Mouse (Mus musculus) adrenal gland, adult 18-20 months (tissue): ENCODE data around the gene Cyp4f16. TPM values are rescaled to one million over a fixed set of nuclear protein-coding genes. Genes with fewer than 3 reads are reported as not detected.
"Not testable (repeated sequence)": the region's sequence is repeated elsewhere in the genome, so short reads cannot be mapped to it uniquely, and the experiment has no call there.

Experiments
- DNase-seq, 2 experiments: peaks; one replicate each; pipeline ENCODE4 v3.0.0; 2021 to 2022; ENCODE audit warnings: low spot score in 2 of 2
- total RNA-seq, 2 experiments: library from RNA; stranded (reverse); gene quantifications; 1 replicate in 1 of 2; 2 replicates in 1 of 2; pipeline ENCODE4 v1.2.3; 2021

Cyp4f16 gene
- total RNA-seq, 2 experiments from 2014 or later = 9.9 to 10.5 TPM

GRCm38 (mm10) chr17:32544792-32545191 lies 8.4 kb downstream of the Cyp4f16 start:
- DNase-seq = not testable (repeated sequence)

DNA sequence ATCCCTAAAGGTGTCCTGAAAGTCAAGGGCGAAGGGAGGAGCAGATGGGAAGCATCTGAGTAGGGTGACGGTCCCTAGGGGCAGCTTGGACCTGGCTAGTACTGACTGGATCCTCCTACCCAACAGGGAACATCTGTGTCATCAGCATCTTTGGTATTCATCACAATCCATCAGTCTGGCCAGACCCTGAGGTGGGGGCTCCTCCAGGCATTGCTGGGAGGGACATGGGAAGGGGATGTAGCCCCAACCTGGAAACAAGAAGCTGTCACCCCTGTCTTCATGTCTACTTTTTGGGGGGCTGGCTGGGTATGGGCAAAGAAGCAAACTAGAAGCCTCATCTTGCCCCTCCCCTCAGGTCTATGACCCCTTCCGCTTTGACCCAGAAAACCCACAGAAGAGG lies 14.0 kb downstream of the Cyp4f16 start:
- not testable (repeated sequence) for DNase-seq

DNA sequence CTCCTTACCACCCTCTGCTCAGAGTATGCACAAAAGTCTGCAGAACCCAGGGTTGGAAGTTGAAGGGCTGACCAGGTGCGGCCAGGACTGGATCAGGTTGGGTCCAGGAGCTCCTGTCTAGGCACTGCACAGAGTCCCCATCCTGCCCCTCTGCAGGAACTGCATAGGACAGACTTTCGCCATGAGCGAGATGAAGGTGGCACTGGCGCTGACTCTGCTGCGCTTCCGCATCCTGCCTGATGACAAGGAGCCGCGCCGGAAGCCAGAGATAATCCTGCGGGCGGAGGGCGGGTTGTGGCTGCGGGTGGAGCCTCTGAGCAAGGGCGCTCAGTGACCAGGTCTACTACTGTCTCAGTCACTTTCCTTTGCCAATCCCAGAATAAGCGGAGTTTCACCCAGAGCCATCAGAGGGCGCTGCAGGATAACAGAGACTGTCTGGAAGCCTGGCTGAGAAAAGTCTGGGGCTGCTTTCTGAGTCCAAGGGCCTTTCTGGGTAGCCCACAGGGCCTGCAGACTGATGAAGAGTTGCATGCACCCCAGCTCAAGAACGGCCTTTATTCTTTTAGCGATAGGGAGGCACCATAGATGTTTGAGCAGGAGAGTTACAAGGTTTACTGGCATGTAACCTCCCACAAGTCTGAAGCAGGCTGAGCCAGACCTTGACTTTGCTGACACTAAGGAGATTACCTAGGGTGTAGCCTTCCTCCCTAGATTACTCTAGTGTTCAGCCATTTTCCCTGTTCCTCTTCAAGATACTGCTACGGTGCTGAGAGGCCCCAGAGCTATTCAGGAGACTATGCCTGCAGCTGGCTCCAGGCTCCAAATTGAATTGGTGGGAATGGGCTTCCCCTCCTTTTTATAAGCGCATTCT lies 14.8 kb downstream of the Cyp4f16 start:
- DNase-seq = peak; percentile 70

DNA sequence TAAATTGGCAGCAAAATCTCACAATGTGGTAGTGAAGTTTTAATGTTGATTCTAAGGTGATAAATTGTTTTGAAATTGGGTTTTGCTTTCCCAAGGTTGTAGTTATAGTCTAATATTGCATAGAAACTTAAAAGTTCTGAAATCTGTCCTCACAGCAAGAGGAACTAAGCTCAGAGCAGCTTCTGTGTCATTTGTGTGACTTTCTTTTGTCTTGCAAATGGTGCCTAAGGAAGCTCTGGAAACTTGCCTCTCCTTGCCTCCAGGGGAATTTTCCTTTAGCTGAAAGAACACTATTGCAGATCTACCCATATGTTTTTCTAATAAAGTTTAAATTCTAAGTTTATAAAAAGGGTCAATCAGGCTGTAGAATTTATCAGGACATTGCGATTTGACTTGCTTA lies 16.7 kb downstream of the Cyp4f16 start:
- not testable (repeated sequence) for DNase-seq

GRCm38 (mm10) chr17:32554368-32554767 lies 18.0 kb downstream of the Cyp4f16 start:
- not testable (repeated sequence) for DNase-seq

DNA sequence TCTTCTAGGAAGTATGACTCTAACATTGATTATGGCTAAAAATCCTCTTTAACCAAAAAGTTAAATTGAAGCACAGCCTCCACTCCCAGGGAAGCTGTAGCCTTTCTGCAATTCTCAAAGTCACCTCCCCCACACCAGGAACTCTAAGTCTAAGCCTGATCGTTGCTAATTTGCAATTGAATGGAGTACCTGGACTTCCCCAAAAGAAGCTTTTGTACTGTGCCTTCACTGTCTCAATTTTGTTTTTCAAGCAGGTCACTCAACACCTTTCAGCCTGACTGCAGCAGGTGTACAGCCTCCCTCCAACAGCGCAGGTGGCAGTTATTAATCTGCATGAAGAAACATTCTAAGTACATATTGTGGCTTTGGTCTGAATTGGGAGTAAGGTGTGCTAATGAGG lies 26.9 kb downstream of the Cyp4f16 start:
- not testable (repeated sequence) for DNase-seq

GRCm38 (mm10) chr17:32573286-32573685 lies 36.9 kb downstream of the Cyp4f16 start:
- DNase-seq = not testable (repeated sequence)

DNA sequence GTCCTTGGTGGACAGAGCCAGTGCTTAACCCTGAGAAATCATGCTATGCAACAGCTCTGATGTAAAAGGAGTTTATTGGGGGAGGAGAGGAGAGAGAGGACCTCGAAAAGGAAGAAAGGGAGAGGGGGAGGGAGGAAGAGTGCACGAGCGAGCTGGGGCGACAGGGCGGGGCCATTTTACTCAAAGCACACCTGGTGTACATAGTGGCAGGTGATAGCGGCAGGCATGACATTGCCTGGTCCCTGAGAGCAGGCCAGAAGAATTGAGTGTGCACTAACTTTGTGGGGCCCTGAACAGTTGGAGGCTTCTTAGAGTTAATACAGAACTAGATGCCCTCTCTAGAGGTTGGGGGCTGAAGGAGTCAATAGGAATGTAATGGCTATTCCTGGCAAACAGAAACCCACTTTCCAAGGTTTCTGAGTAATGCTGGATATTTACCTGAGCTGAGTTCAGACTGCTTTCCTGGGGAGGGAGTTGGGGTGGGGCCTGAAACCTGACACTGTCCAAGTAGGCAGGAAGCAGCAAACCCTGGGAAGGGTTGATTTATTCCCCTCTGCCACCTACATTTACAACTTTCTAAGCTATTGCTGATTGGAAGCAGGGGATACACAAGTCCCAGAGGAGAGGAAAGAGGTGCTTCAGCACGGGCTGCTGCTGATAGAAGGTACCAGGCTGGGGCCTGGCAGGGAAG lies 41.3 kb downstream of the Cyp4f16 start:
- DNase-seq = no peak

- DNase-seq = no peak
These were observed 60.1 kb downstream of the Cyp4f16 start for GRCm38 (mm10) chr17:32596494-32596893.

Other genes with a start within 250 kb of the Cyp4f16 start
- gene Akap8, start 215.3 kb upstream of the Cyp4f16 start, total RNA-seq = 10 to 100 TPM; 73.4 to 87.9 TPM
- gene Akap8l, start 186.0 kb upstream of the Cyp4f16 start, total RNA-seq = 100 to 1,000 TPM in 1 of 2 experiments, 10 to 100 TPM in 1; 98.4 to 128 TPM
- 10 to 100 TPM; 42.5 to 49.1 TPM for gene Wiz, start 147.1 kb upstream of the Cyp4f16 start, total RNA-seq
- 1 to 10 TPM; 2.0 to 3.0 TPM for gene Rasal3, start 133.0 kb upstream of the Cyp4f16 start, total RNA-seq
- gene Pglyrp2, start 112.4 kb upstream of the Cyp4f16 start, total RNA-seq = under 1 TPM; 0.17 to 0.54 TPM
- gene Cyp4f39, start 83.8 kb upstream of the Cyp4f16 start, total RNA-seq = not detected
- gene Cyp4f17, start 30.5 kb upstream of the Cyp4f16 start, total RNA-seq = 10 to 100 TPM; 11.3 to 12.4 TPM
- not detected for gene Cyp4f37, start 84.8 kb downstream of the Cyp4f16 start, total RNA-seq
- gene Cyp4f40, start 122.3 kb downstream of the Cyp4f16 start, total RNA-seq = under 1 TPM in 1 of 2 experiments, not detected in 1; 0.17 TPM
- gene Cyp4f15, start 149.1 kb downstream of the Cyp4f16 start, total RNA-seq = 1 to 10 TPM; 2.3 to 6.1 TPM